In genomic region chr4:134101979-134102741, GRCm38 (mm10) we compare ENCODE assay signal across 8 mouse cellular contexts. TPM values are rescaled to one million over a fixed set of nuclear protein-coding genes. Genes with fewer than 3 reads are reported as not detected.
DNase-seq lines count a peak whose midpoint lies in the region; ATAC-seq and TF ChIP-seq lines count a peak whose summit lies in the region.

Gene Ubxn11 (plus strand): TSS chr4:134102570.

- no peaks in the 10 kb centered on the region for H3K27me3 ChIP-seq in MEL (ENCODE audit: control insufficient read depth in 1 of 2, insufficient read depth in 2 of 2, low read length in 2 of 2)
- H3K27me3 ChIP-seq in cerebellum, adult 2 months (ENCODE audit: control insufficient read depth, insufficient read depth, low read length), result no peaks in the 10 kb centered on the region
- no peaks in the 10 kb centered on the region for H3K27me3 ChIP-seq in forebrain, postnatal 0 days (ENCODE audit: insufficient read depth, low read length)
- no peaks in the 10 kb centered on the region for H3K27me3 ChIP-seq in lung, embryonic 15.5 days

- TF ChIP-seq RAD21 in MEL (IDR thresholded peaks at IDR 0.05; ENCODE audit: low read depth, low read length), result no peak

- TF ChIP-seq EP300 in MEL (IDR thresholded peaks at IDR 0.05; ENCODE audit: low read depth in 1 of 2, low read length in 2 of 2), result no peak

- H3K9ac ChIP-seq in MEL (ENCODE audit: control insufficient read depth, low read depth, low read length, poor library complexity, severe bottlenecking), result peak within 1 kb of the TSS; percentile 70
- H3K9ac ChIP-seq in forebrain, postnatal 0 days, result peak within 1 kb of the TSS; percentile 57
- peak within 1 kb of the TSS; percentile 58 for H3K9ac ChIP-seq in lung, embryonic 15.5 days

- DNase-seq in MEL (ENCODE audit: low read depth, low spot score), result peak; percentile 97
- DNase-seq in cerebellum, adult 2 months, result peak; percentile 90 to 93
- DNase-seq in forebrain, postnatal 0 days, result peak; percentile 94
- peak; percentile 85 for DNase-seq in heart, postnatal 4 days
- DNase-seq in layer of hippocampus, adult 8-10 months (ENCODE audit: low spot score in 2 of 2), result peak; percentile 91 to 94
- peak; percentile 71 for DNase-seq in ovary, adult 18-20 months (ENCODE audit: low spot score)
- peak; percentile 89 for DNase-seq in thymus, postnatal 0 days (ENCODE audit: low spot score)

- peak within 1 kb of the TSS; percentile 71 to 90 for H3K4me3 ChIP-seq in MEL (ENCODE audit: control insufficient read depth in 1 of 2, insufficient read depth in 1 of 2, low read depth in 2 of 2, low read length in 2 of 2)
- peak within 1 kb of the TSS; percentile 82 for H3K4me3 ChIP-seq in cerebellum, adult 2 months (replicated peaks; ENCODE audit: insufficient read depth, low read depth, low read length)
- peak within 1 kb of the TSS; percentile 79 for H3K4me3 ChIP-seq in forebrain, postnatal 0 days (ENCODE audit: low read depth, low read length)
- H3K4me3 ChIP-seq in lung, embryonic 15.5 days, result peak within 1 kb of the TSS; percentile 64

- no peaks in the 10 kb centered on the region; the same call in 1 of the 2 replicates for H3K79me2 ChIP-seq in MEL (ENCODE audit: control insufficient read depth, insufficient read depth, low read length, poor library complexity)

- peak; percentile 100 for ATAC-seq in forebrain, postnatal 0 days
- peak; percentile 94 for ATAC-seq in lung, embryonic 15.5 days (ENCODE audit: borderline replicate concordance, extremely low read depth, low FRiP score, low TSS enrichment)

- peaks cover 16 to 27% of the 10 kb centered on the region in 2 experiments for H3K4me1 ChIP-seq in MEL (ENCODE audit: control insufficient read depth in 1 of 2, insufficient read depth in 2 of 2, low read length in 2 of 2)
- H3K4me1 ChIP-seq in cerebellum, adult 2 months (ENCODE audit: control insufficient read depth, insufficient read depth, low read length), result no peaks in the 10 kb centered on the region
- no peaks in the 10 kb centered on the region; the same call in 1 of the 2 replicates for H3K4me1 ChIP-seq in forebrain, postnatal 0 days (ENCODE audit: insufficient read depth)
- H3K4me1 ChIP-seq in lung, embryonic 15.5 days, result peaks cover 6% of the 10 kb centered on the region

- H3K27ac ChIP-seq in MEL (ENCODE audit: control insufficient read depth, low read depth, low read length), result peak within 1 kb of the TSS; percentile 48
- H3K27ac ChIP-seq in cerebellum, adult 2 months (ENCODE audit: insufficient read depth, low read length), result no peak within 1 kb of the TSS
- H3K27ac ChIP-seq in forebrain, postnatal 0 days (ENCODE audit: low read depth, low read length), result no peak within 1 kb of the TSS
- no peak within 1 kb of the TSS for H3K27ac ChIP-seq in lung, embryonic 15.5 days

- TF ChIP-seq POLR2A in MEL (IDR thresholded peaks at IDR 0.05; ENCODE audit: control insufficient read depth in 1 of 2, insufficient read depth in 1 of 2, low read depth in 1 of 2, low read length in 2 of 2, poor library complexity in 1 of 2), result peak; percentile 69 to 93; a peak in 3 of 4 replicates
- TF ChIP-seq POLR2A in cerebellum, adult 2 months (IDR thresholded peaks at IDR 0.05; ENCODE audit: borderline replicate concordance, insufficient read depth, low read length), result no peak

- peak within 1 kb of the TSS; percentile 74 for H3K4me2 ChIP-seq in forebrain, postnatal 0 days (ENCODE audit: low read depth)
- peak within 1 kb of the TSS; percentile 64 for H3K4me2 ChIP-seq in lung, embryonic 15.5 days

- H3K9me3 ChIP-seq in MEL (replicated peaks; ENCODE audit: insufficient read depth, low read length), result no peaks in the 10 kb centered on the region
- H3K9me3 ChIP-seq in forebrain, postnatal 0 days (ENCODE audit: low read length), result no peaks in the 10 kb centered on the region
- no peaks in the 10 kb centered on the region for H3K9me3 ChIP-seq in lung, embryonic 15.5 days

- TF ChIP-seq CTCF in MEL (IDR thresholded peaks at IDR 0.05 in 2 of 3, conservative IDR thresholded peaks at IDR 0.05 in 1 of 3; ENCODE audit: control insufficient read depth in 1 of 3, insufficient read depth in 1 of 3, low read depth in 2 of 3, low read length in 3 of 3, poor library complexity in 1 of 3, severe bottlenecking in 1 of 3), result no peak
- no peak for TF ChIP-seq CTCF in cerebellum, adult 2 months (IDR thresholded peaks at IDR 0.05; ENCODE audit: borderline replicate concordance, insufficient read depth, low read depth, low read length)
- no peak for TF ChIP-seq CTCF in forebrain, postnatal 0 days (IDR thresholded peaks at IDR 0.05; ENCODE audit: low read depth)

- 19% methylated on average over 34 of the region's 34 CpGs for WGBS in cerebellum, adult 2 months
- WGBS in forebrain, postnatal 0 days, result 18% methylated on average over 34 of the region's 34 CpGs
- WGBS in lung, embryonic 15.5 days, result 17% methylated on average over 34 of the region's 34 CpGs

- H3K36me3 ChIP-seq in MEL (ENCODE audit: control insufficient read depth in 1 of 2, insufficient read depth in 2 of 2, low read length in 2 of 2), result peaks cover 0 to 20% of the 10 kb centered on the region in 2 experiments; a peak in 2 of 4 replicates
- H3K36me3 ChIP-seq in forebrain, postnatal 0 days (ENCODE audit: insufficient read depth), result no peaks in the 10 kb centered on the region
- no peaks in the 10 kb centered on the region for H3K36me3 ChIP-seq in lung, embryonic 15.5 days

TF ChIP-seq in MEL, 35 proteins besides CTCF, POLR2A, EP300 and RAD21:
- TF ChIP-seq KAT2A (conservative IDR thresholded peaks at IDR 0.05; ENCODE audit: low read depth, low read length) (peak; percentile 88), ELF1 (IDR thresholded peaks at IDR 0.05; ENCODE audit: low read depth, low read length) (peak; percentile 71), JUND (IDR thresholded peaks at IDR 0.05; ENCODE audit: low read depth, low read length) (no peak), USF1 (IDR thresholded peaks at IDR 0.05; ENCODE audit: low read depth, low read length) (peak; percentile 76), RCOR1 (IDR thresholded peaks at IDR 0.05; ENCODE audit: low read depth, low read length) (no peak), HCFC1 (IDR thresholded peaks at IDR 0.05; ENCODE audit: low read depth, low read length) (peak; percentile 98), MXI1 (IDR thresholded peaks at IDR 0.05; ENCODE audit: low read depth, low read length) (peak; percentile 98), MAX (IDR thresholded peaks at IDR 0.05; ENCODE audit: low read length) (0 out of 2 replicates have a peak, but pooled peaks have one; percentile 51), SMC3 (IDR thresholded peaks at IDR 0.05; ENCODE audit: low read depth, low read length) (no peak), SIN3A (IDR thresholded peaks at IDR 0.05; ENCODE audit: low read length) (peak; percentile 97), NRF1 (IDR thresholded peaks at IDR 0.05; ENCODE audit: insufficient read depth, low read depth, low read length, poor library complexity, severe bottlenecking) (peak; percentile 32; the same call in 1 of the 2 replicates), TAL1 (IDR thresholded peaks at IDR 0.05; ENCODE audit: low read length) (no peak), USF2 (IDR thresholded peaks at IDR 0.05; ENCODE audit: borderline replicate concordance in 1 of 2, insufficient read depth in 1 of 2, low read depth in 1 of 2, low read length in 2 of 2) (no peak), ZNF384 (IDR thresholded peaks at IDR 0.05; ENCODE audit: low read depth, low read length) (no peak; the same call in 1 of the 2 replicates), TCF12 (IDR thresholded peaks at IDR 0.05; ENCODE audit: low read depth, low read length) (0 out of 2 replicates have a peak, but pooled peaks have one; percentile 10), ZMIZ1 (IDR thresholded peaks at IDR 0.05; ENCODE audit: low read depth, low read length) (no peak; the same call in 1 of the 2 replicates), E2F4 (IDR thresholded peaks at IDR 0.05; ENCODE audit: borderline replicate concordance, low read depth, low read length) (no peak), ZC3H11A (IDR thresholded peaks at IDR 0.05; ENCODE audit: low read depth, low read length) (no peak), GABPA (IDR thresholded peaks at IDR 0.05; ENCODE audit: low read depth, low read length) (no peak), GATA1 (IDR thresholded peaks at IDR 0.05; ENCODE audit: low read depth, low read length) (no peak), TBP (IDR thresholded peaks at IDR 0.05; ENCODE audit: low read depth, low read length) (no peak), POLR2AphosphoS2 (IDR thresholded peaks at IDR 0.05; ENCODE audit: low read length) (no peak), BHLHE40 (IDR thresholded peaks at IDR 0.05; ENCODE audit: borderline replicate concordance, low read depth, low read length) (peak; percentile 98), MYC (IDR thresholded peaks at IDR 0.05; ENCODE audit: low read depth, low read length) (peak; percentile 71; the same call in 1 of the 2 replicates), NELFE (IDR thresholded peaks at IDR 0.05; ENCODE audit: low read depth, low read length) (peak; percentile 79), CHD2 (IDR thresholded peaks at IDR 0.05; ENCODE audit: low read length) (peak; percentile 79)

RNA-seq across cellular contexts. Expression of gene Ubxn11, which starts in this region (rescaled TPM):
- total RNA-seq in MEL (2012; rRNA removed), result 2.6 and 5.4 TPM in 2 replicates
- polyA plus RNA-seq in MEL (2012; ENCODE audit: insufficient read depth in 1 of 2, insufficient read length in 2 of 2, low read depth in 1 of 2, low replicate concordance in 2 of 2, missing spikeins in 1 of 2), result 10 to 100 TPM in 1 of 2 experiments, not detected in 1; 11.9 TPM
- 14.8 and 15.0 TPM in 2 replicates for polyA plus RNA-seq in cerebellum, adult 2 months (2012; rRNA removed)
- 5.5 and 13.7 TPM in 2 replicates for total RNA-seq in forebrain, postnatal 0 days (2014; rRNA removed)
- polyA plus RNA-seq in forebrain, postnatal 0 days (2015; fragmentation: Nextera tagmentation; extraction: Ambion mirVana), result 11.0 and 14.3 TPM in 2 replicates
- 1 to 10 TPM; 1.2 to 2.0 TPM for total RNA-seq in heart, postnatal 4 days (2021)
- 10 to 100 TPM; 34.7 to 39.5 (median 35.6) TPM for total RNA-seq in layer of hippocampus, adult 8-10 months (2022)
- 9.1 and 9.6 TPM in 2 replicates for polyA plus RNA-seq in lung, embryonic 15.5 days (2015; fragmentation: Nextera tagmentation; extraction: Ambion mirVana)
- polyA plus RNA-seq in thymus, postnatal 0 days (2015; fragmentation: Nextera tagmentation; extraction: Ambion mirVana), result 15.1 and 15.2 TPM in 2 replicates
